19 mouse cellular contexts compared by ENCODE assay signal in genomic region chr11:74820921-74821320, GRCm38 (mm10).
"Had no signal": no experiment of that assay in that cellular context is flagged by ENCODE, and none has a peak within 500 bp of the region (broad histone marks: within the 10 kb centered on the region; RNA-seq: fewer than 3 reads in every experiment).

No protein-coding gene starts in this region.

- DNase-seq: gastrocnemius, postnatal 14 days; gastrocnemius, postnatal 36 days; kidney, adult 11 months; layer of hippocampus, adult 9-11 months; layer of hippocampus, postnatal 36 days; left cerebral cortex, postnatal 4 days had no signal

- H3K9ac ChIP-seq: heart, embryonic 13.5 days; heart, embryonic 15.5 days; hindbrain, embryonic 13.5 days; hindbrain, embryonic 15.5 days; kidney, embryonic 15.5 days; limb, embryonic 13.5 days; limb, embryonic 15.5 days; liver, embryonic 12.5 days; liver, embryonic 14.5 days had no signal

- H3K27me3 ChIP-seq: heart, embryonic 13.5 days; heart, embryonic 15.5 days; hindbrain, embryonic 13.5 days; hindbrain, embryonic 15.5 days; kidney, embryonic 15.5 days; limb, embryonic 13.5 days; limb, embryonic 15.5 days; liver, embryonic 12.5 days had no signal

- H3K4me1 ChIP-seq: hindbrain, embryonic 15.5 days; limb, embryonic 13.5 days; limb, embryonic 15.5 days had no signal

- ATAC-seq: hindbrain, postnatal 0 days; intestine, embryonic 16.5 days; liver, embryonic 12.5 days had no signal

- H3K4me2 ChIP-seq: heart, embryonic 11.5 days; heart, embryonic 13.5 days; heart, embryonic 15.5 days; hindbrain, embryonic 13.5 days; hindbrain, embryonic 15.5 days; kidney, embryonic 15.5 days; limb, embryonic 13.5 days; limb, embryonic 15.5 days; liver, embryonic 12.5 days had no signal

- H3K27ac ChIP-seq: heart, adult 2 months; heart, embryonic 13.5 days; heart, embryonic 15.5 days; hindbrain, embryonic 13.5 days; hindbrain, embryonic 15.5 days; hindbrain, postnatal 0 days; kidney, embryonic 15.5 days; limb, embryonic 13.5 days; limb, embryonic 15.5 days; liver, embryonic 12.5 days; liver, embryonic 14.5 days had no signal

- H3K9me3 ChIP-seq: heart, embryonic 13.5 days; heart, embryonic 15.5 days; hindbrain, embryonic 13.5 days; hindbrain, embryonic 15.5 days; kidney, embryonic 15.5 days; limb, embryonic 13.5 days; limb, embryonic 15.5 days; liver, embryonic 12.5 days had no signal

- H3K4me3 ChIP-seq: heart, adult 2 months; heart, embryonic 13.5 days; heart, embryonic 15.5 days; hindbrain, embryonic 13.5 days; hindbrain, embryonic 15.5 days; kidney, embryonic 15.5 days; limb, embryonic 13.5 days; limb, embryonic 15.5 days; liver, embryonic 12.5 days had no signal
